50 mouse cellular contexts compared by ENCODE assay signal in genomic region chr12:102739096-102739495, GRCm38 (mm10). TPM values are rescaled to one million over a fixed set of nuclear protein-coding genes. Genes with fewer than 3 reads are reported as not detected.
"Had no signal": no experiment of that assay in that cellular context is flagged by ENCODE, and none has a peak within 500 bp of the region (broad histone marks: within the 10 kb centered on the region; RNA-seq: fewer than 3 reads in every experiment).

No protein-coding gene starts in this region.

- H3K9ac ChIP-seq: heart, embryonic 12.5 days; heart, embryonic 15.5 days; hindbrain, embryonic 12.5 days; hindbrain, embryonic 13.5 days; hindbrain, embryonic 14.5 days; hindbrain, embryonic 15.5 days; intestine, embryonic 15.5 days; kidney, embryonic 15.5 days had no signal

- H3K36me3 ChIP-seq: heart, embryonic 15.5 days; hindbrain, embryonic 12.5 days; hindbrain, embryonic 13.5 days; hindbrain, embryonic 15.5 days; intestine, embryonic 15.5 days had no signal

- DNase-seq: heart, postnatal 14 days; heart, postnatal 36 days; heart, postnatal 4 days; kidney, adult 11 months; kidney, adult 18-20 months; kidney, adult 2 months; kidney, adult 8-10 months; kidney, adult 9 months; kidney, postnatal 10 days; kidney, postnatal 14 days; kidney, postnatal 25 days; kidney, postnatal 36 days; kidney, postnatal 4 days; layer of hippocampus, adult 9-11 months; layer of hippocampus, postnatal 36 days had no signal

- H3K27me3 ChIP-seq: heart, embryonic 12.5 days; heart, embryonic 15.5 days; hindbrain, embryonic 12.5 days; hindbrain, embryonic 13.5 days; hindbrain, embryonic 15.5 days; intestine, embryonic 15.5 days; kidney, embryonic 15.5 days had no signal

- ATAC-seq: hindbrain, embryonic 16.5 days; hindbrain, postnatal 0 days; inflammation-experienced regulatory T-cells, adult 6 months; intestine, embryonic 15.5 days; intestine, embryonic 16.5 days; intestine, postnatal 0 days had no signal

- H3K27ac ChIP-seq: heart, embryonic 15.5 days; hindbrain, embryonic 10.5 days; hindbrain, embryonic 12.5 days; hindbrain, embryonic 13.5 days; hindbrain, embryonic 14.5 days; hindbrain, embryonic 15.5 days; hindbrain, postnatal 0 days; intestine, embryonic 15.5 days; kidney, embryonic 15.5 days; kidney, postnatal 0 days; layer of hippocampus, adult 2 months; left cerebral cortex, adult 2 months had no signal

- H3K9me3 ChIP-seq: heart, embryonic 12.5 days; heart, embryonic 15.5 days; hindbrain, embryonic 10.5 days; hindbrain, embryonic 12.5 days; hindbrain, embryonic 13.5 days; hindbrain, embryonic 15.5 days; intestine, embryonic 15.5 days; kidney, embryonic 15.5 days had no signal

- H3K4me2 ChIP-seq: heart, embryonic 12.5 days; heart, embryonic 15.5 days; hindbrain, embryonic 12.5 days; hindbrain, embryonic 13.5 days; hindbrain, embryonic 14.5 days; hindbrain, embryonic 15.5 days; intestine, embryonic 15.5 days; kidney, embryonic 15.5 days had no signal

- H3K4me3 ChIP-seq: heart, embryonic 12.5 days; heart, embryonic 15.5 days; hindbrain, embryonic 10.5 days; hindbrain, embryonic 12.5 days; hindbrain, embryonic 13.5 days; hindbrain, embryonic 15.5 days; intestine, embryonic 15.5 days; kidney, embryonic 15.5 days; layer of hippocampus, adult 2 months; left cerebral cortex, adult 2 months had no signal

RNA-seq across cellular contexts. Expression of gene Gm28051, which starts 18.5 kb away (rescaled TPM):
- total RNA-seq: heart, postnatal 10 days; heart, postnatal 14 days; heart, postnatal 36 days; heart, postnatal 4 days; hematopoietic stem cell, adult 5-6 weeks; hindbrain, postnatal 0 days; layer of hippocampus, adult 18-20 months; layer of hippocampus, adult 2 months; layer of hippocampus, adult 8-10 months; layer of hippocampus, postnatal 10 days; layer of hippocampus, postnatal 14 days; layer of hippocampus, postnatal 25 days; layer of hippocampus, postnatal 36 days; left cerebral cortex, adult 18-20 months; left cerebral cortex, adult 2 months; left cerebral cortex, adult 8-10 months; left cerebral cortex, postnatal 10 days had no signal
- polyA plus RNA-seq: heart, embryonic 12.5 days; heart, embryonic 14.5 days; heart, embryonic 15.5 days; heart, embryonic 16.5 days; heart, postnatal 0 days; hindbrain, embryonic 10.5 days; hindbrain, embryonic 11.5 days; hindbrain, embryonic 12.5 days; hindbrain, embryonic 13.5 days; hindbrain, embryonic 14.5 days; hindbrain, embryonic 15.5 days; hindbrain, embryonic 16.5 days; hindbrain, postnatal 0 days; inflammation-experienced regulatory T-cells, adult 6 months; intestine, embryonic 14.5 days; intestine, embryonic 15.5 days; intestine, embryonic 16.5 days; intestine, postnatal 0 days; kidney, adult 2 months; kidney, embryonic 14.5 days; kidney, embryonic 15.5 days; kidney, embryonic 16.5 days; kidney, postnatal 0 days; large intestine, adult 2 months had no signal
